Mouse (Mus musculus) embryo, embryonic 10 days (tissue): ENCODE measurements around the gene Rpl27.
"Not testable (repeated sequence)": the region's sequence is repeated elsewhere in the genome, so short reads cannot be mapped to it uniquely, and the experiment has no call there.

Experiments used
- DNase-seq: peaks from one replicate; pipeline ENCODE4 v3.0.0-alpha.2; 2015; ENCODE audit warnings: low spot score

Gene Rpl27

DNA sequence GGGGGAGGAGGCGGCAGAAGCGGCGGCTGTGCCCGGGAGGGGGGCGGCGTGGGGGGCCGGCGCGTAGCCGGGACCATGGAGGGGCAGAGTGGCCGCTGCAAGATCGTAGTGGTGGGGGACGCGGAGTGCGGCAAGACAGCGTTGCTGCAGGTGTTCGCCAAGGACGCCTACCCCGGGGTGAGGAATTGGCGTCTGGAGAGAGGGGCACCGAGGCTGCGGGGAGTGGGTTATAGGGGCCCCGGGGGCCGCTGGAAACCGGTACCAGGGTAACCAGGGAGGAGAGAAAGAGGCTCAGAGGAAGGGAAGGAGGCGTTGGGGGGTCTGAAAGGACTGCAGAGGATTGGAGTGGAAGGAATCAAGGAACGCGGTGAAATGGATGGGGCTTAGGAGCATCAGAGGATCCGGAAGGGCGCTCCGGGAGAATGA, 26.2 kb downstream of the Rpl27 start:
- DNase-seq, result no peak

GRCm38 (mm10) chr11:101468731-101469130, 26.6 kb downstream of the Rpl27 start:
- DNase-seq, result no peak

- DNase-seq, result no peak
Measured at GRCm38 (mm10) chr11:101469155-101469554, 27.1 kb downstream of the Rpl27 start.

- no peak for DNase-seq
Measured at GRCm38 (mm10) chr11:101470206-101470605, 28.1 kb downstream of the Rpl27 start.

GRCm38 (mm10) chr11:101471926-101472325, 29.8 kb downstream of the Rpl27 start:
- DNase-seq, result no peak

DNA sequence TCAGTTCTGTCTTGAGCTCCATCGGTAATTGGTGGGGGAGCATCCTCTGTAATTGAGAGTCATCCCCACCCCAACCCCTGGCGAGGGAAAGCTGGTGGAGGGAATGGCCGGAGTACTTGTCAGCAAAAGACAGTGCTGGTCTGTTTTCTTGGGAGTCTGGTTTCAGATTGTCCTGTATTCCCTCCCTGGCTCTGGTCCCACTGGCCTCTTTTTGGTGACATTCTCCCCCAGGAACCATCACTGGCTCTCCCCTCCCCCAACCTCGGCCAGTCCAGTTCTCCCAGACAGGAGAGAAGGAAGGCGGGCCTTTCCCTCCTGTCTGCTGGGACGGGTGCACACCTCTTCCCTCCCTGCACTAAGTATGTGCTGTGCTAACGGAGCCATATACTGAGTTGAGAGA, 30.2 kb downstream of the Rpl27 start:
- no peak for DNase-seq

DNA sequence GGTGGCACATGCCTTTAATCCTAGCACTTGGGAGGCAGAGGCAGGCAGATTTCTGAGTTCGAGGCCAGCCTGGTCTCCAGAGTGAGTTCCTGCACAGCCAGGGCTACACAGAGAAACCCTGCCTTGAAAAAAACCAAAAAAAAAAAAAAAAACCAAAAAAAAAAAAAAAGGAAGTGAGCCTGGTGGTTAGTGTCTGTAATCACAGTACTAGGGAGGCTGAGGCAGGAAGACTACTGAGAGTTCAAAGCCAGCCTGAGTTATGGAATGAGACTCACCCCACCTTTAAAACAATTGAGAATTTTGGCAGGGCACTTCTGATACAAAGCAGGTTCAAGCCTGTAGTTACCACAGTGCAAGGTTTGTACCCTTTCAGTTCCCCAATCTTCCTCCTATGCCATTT, 31.6 kb downstream of the Rpl27 start:
- DNase-seq, result not testable (repeated sequence)

DNA sequence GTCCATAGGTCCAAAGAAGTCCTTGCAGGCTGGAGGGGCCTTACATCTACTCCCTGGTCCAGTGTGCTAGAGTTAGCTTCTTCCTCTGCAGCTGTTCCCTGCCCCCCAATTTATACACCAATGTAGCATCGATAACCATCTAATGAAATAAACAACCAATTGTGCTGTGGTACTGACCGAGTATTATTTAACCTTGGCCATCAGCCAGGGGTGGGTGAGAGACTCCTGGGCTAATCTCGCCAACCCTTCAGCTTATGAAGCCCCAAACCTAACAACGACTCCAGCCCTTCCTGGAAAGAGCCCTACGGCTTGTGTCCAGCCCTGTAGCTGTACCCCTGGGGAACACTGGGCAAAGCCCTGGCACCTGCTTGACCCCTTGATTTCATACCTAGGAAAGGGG, 32.2 kb downstream of the Rpl27 start:
- no peak for DNase-seq

DNA sequence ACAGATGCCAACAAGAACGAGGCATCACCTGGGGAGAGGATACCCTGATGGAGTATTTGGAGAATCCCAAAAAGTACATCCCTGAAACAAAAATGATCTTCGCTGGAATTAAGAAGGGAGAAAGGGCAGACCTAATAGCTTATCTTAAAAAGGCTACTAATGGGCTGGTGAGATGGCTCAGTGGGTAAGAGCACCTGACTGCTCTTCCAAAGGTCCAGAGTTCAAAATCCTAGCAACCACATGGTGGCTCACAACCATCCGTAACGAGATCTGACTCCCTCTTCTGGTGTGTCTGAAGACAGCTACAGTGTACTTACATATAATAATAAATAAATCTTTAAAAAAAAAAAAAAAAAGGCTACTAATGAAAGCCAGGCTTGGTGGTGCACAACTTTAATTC, 34.3 kb downstream of the Rpl27 start:
- not testable (repeated sequence) for DNase-seq

- DNase-seq, result peak; percentile 44
Measured at GRCm38 (mm10) chr11:101477194-101477551, 35.1 kb downstream of the Rpl27 start.

GRCm38 (mm10) chr11:101477552-101478211, 35.6 kb downstream of the Rpl27 start:
- no peak for DNase-seq

DNA sequence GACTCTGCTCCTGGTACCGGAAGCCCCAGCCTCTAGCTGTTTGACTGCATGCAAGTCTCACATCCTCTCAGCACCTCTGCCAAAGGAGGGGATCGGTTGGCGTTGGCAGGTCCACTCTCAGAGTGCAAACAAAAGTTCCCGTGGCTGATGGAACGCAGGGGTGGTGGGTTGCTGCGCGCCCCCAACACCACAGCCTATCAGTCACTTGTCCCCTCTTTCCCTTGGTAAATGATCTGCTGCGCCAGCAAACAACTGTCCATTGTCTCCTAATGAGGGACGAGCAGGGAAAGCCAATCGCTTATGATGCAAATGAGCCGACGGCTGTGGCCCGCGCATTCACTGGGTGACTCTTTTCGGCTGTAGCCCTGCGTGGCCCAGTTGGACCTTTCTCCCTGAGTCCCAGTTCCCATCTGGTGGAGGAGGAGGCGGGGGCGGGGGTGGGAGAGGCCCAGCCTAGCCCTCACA, 37.1 kb downstream of the Rpl27 start:
- DNase-seq, result peak; percentile 81

DNA sequence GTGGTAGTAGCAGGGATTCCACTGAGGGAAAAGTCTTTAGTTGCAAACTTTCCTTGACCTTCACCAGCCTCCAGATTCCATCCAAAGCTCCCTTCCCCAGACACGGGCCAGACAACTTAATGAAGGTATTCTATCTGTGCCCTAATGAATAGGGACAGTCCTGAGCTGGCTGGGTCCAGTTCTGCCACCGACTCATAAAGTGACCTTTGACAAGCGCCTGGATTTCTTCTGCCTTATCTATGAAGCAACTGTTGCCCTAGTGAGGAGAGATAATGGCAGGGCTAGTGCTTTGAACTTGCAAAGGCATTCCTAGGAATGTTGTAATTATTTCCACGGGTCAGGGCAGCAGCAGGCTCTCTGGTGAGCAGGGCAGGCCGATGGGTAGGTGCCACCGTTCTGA, 38.8 kb downstream of the Rpl27 start:
- no peak for DNase-seq

DNA sequence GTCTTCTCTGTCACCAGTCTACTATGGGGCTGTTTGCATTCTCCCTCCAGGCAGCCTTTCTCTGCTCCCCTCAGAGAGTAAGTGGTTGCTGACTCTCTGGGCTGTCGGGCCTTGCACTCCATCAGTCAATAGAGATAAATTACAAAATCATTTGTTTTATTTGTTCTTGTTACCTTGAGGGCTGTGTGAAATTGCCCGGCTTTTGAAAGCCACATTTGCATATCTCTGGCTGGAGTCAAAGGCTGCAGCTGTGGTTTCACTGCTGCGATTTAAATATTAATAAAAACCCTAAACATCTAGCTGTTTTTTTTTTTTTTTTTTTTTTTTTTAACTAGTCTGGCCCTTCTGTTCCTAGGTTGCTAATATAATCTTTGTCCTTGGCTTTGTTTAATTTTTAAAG, 41.7 kb downstream of the Rpl27 start:
- DNase-seq, result no peak

- DNase-seq, result no peak
Measured at GRCm38 (mm10) chr11:101484245-101484644, 42.1 kb downstream of the Rpl27 start.

DNA sequence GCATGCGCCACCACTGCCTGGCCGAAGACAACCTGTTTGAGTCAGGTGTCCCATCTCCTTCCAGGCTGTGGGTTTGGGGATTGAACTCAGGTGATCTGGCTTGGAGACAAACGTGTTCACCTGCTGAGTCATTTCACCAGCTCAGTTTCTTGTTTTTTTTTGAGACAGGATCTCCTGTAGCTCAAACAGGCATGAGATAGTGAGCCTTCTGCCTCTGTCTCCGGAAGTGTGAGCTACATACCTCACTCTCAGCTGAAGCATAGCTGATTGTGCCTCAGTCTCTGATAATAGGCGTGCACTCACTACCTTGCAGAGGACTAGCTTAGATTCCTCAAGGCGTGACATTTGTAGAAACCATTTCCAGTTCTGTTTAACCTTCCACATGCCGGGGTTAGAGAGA, 42.7 kb downstream of the Rpl27 start:
- DNase-seq, result no peak

- DNase-seq, result no peak
Measured at GRCm38 (mm10) chr11:101485509-101486028, 43.5 kb downstream of the Rpl27 start.

DNA sequence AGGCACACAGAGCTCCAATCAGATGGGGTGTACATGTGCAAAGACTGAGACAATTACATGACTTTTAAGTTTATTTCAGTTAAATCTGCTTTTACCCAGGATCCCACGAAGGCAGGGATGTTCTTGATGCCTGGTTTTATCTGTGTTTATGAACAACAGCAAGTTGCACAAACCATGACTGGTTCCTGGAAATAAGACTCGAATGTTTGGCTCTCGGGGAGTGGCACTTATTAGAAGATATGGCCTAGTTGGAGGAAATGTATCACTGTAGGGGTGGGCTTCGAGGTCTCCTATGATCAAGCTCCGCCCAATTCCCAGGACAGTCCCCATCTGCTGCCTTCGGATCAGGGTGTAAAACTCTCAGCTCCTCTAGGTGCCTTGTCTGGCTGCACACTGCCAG, 44.0 kb downstream of the Rpl27 start:
- no peak for DNase-seq
